Mouse (Mus musculus) monocyte, adult 5-6 weeks (primary cell): ENCODE results near the gene Adap2. TPM values are rescaled to one million over a fixed set of nuclear protein-coding genes. Genes with fewer than 3 reads are reported as not detected.
"Not testable (repeated sequence)": the region's sequence is repeated elsewhere in the genome, so short reads cannot be mapped to it uniquely, and the experiment has no call there.

Experiments
- ATAC-seq: fragments of 153-309, 156-312 bp; replicated peaks from 2 replicates; pipeline ENCODE4 v1.8.0; 2017; ENCODE audit warnings: mild to moderate bottlenecking; ENCODE audit not compliant: low TSS enrichment, insufficient number of reproducible peaks, severe bottlenecking, poor library complexity, low FRiP score
- total RNA-seq: library from RNA; stranded (forward); fragments of 200-1000, 200-491, 200-594 nt; gene quantifications from 3 replicates; pipeline ENCODE4 v1.2.3, GENCODE M21; 2017

The Adap2 gene
- total RNA-seq, result 6.7 to 11.8 TPM (median 8.7 TPM) in 3 replicates

DNA sequence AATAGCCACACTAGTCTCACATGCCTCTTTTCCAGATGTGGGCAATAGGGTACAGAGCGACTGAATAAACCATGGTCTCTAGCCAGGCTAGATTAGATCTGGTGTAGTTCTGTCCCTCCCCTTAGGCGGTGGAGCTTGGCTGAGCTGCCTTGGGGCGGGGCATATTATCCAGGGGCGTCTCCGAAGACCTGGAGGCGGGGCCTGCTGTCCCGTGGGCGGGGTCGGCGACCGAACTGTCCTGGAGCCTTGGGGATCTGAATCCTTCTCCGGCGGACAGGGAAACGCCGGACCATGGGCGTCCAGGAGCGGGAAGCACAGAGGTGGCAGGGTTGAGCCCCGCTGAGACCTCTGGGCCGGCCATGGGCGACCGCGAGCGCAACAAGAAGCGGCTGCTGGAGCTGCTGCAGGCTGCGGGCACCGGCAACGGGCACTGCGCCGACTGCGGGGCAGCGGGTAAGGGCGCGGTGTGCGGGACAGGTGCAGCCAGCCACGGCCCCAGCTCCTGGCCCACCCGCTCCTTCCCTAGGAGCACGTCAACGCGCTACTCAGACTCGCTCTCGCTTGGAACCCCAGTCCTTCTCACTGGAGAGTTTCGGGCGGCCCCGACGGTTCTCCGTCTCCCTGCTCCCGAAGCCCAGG lies at the start of gene Adap2:
Gene Adap2, plus strand, starts transcription at position 249 of the 639 bp plus-strand sequence.
- peak; percentile 90 for ATAC-seq

DNA sequence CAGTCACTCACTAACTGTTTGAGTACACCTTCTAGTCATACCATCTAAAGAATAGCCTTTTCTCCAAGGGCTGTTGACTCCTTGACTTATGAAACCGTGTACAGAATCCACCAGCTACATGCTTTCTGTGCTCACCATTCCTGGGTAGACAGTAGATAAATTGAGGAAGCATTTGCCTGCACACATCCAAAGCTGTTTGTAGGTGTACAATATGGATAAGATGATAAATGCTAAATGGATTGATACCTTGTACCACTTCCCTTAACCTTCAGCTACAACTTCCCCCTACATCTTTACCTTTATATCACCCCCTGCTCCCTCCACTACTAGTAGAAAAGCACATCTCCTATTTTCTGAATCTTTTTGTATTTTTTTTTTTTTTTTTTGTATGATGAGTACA lies 49.5 kb upstream of the Adap2 start:
- no peak for ATAC-seq

DNA sequence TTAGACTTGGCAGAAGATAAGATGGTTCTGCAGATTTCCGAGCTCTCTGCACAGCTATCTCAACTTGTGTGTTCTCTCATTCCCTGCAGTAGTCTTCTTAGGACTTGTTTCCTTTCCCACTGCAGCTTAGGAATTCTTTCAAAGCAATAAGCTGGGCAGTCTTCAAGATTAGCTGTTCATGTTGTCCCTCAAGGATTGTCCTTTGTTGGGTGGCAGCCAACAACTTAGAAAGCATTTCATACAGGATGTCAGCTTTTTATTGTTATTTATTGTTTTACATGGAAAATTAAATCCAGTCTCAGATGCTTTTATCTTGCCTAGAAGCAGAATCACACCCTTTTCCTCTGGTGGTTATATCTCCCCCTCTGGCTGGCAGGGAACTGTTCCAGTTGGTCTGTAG lies 37.5 kb upstream of the Adap2 start:
- ATAC-seq, result no peak

DNA sequence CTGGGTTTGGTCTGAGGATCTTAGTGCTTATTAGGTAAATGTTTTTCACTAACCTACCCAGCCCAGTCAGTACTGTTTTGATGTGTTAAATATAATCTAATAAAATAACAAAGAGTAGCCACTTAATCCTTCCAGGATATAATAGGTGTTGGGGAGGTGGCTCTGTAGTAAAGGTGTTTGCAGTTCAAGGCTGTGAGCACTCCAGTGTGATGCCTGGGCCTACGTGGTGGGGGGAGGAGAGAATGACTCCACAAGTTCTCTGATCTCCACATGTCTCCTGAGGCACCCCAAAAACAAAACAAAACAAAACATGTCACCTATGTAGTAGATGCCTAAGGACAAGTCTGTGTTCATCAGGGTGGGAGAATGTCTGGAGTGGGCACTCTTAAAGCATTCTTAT lies 21.9 kb upstream of the Adap2 start:
- ATAC-seq, result no peak

DNA sequence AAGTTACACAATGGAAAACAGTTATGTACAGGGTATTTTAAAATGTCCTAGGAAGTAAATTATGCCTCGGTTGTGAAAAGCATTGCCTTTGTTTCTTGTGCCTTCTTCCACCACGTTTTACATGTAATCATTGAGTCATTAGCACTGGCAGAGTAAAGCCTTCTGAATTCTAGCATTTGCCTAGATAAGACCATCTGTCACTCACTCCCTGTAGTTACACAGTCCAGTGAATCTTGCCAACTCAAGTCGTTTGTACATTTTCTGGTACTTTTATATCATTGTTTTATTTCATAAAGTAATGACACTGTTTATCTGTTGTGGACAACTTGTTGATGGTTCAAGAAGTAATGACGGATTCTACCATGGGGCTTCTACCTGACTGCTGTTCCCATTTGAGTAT lies 19.2 kb upstream of the Adap2 start:
- no peak for ATAC-seq

DNA sequence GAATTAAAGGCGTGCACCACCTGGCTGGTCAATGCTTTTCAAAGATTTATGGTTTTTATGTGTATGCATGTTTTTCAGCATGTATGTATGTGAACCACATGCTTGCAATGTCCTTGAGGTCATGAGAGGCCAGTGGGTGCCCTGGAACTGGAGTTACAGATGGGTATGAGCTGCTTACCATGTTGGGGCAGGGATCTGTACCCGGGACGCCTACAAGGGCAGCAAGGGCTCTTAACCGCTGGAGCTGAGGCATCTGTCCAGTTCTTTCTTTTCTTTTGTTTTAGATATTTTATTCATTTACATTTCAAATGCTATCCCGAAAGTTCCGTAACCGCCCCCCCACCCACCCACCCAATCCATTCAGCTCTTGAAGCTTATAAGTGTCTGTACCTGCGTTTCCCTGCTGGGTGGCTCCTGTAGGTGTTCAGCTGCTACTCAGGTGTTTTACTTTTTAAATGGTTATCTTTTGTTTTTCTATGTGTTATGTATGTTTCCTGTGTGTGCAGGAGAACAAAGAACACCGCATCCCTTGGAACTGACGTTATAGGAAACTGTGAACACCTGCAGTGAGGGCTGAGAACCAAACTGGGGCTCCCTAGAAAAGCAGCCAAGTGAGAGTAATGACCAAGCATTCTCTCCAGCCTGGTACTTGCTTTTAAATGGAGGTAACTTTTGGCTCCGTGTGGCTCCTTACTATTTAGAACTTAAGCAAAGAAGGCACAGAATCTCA lies 17.8 kb upstream of the Adap2 start:
- no peak for ATAC-seq

DNA sequence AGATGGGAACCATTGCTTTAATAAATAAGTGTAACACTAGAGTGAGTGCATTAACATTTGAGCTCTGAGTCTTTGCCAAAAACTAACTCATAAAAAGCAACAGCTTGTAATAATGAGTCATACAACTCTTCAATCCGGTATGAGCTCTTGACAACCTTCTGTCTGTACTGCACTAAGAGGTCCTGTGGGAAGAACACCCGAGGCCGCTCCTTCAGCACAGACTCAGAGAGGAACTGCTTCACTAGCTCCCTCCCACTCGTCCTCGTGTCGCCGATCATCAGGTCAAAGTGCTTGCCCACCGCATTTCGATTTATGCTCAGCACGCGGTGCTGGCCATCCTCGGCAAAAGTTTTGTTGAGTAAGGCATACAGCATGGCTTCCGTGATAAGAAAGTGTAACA lies 17.1 kb upstream of the Adap2 start:
- no peak for ATAC-seq

DNA sequence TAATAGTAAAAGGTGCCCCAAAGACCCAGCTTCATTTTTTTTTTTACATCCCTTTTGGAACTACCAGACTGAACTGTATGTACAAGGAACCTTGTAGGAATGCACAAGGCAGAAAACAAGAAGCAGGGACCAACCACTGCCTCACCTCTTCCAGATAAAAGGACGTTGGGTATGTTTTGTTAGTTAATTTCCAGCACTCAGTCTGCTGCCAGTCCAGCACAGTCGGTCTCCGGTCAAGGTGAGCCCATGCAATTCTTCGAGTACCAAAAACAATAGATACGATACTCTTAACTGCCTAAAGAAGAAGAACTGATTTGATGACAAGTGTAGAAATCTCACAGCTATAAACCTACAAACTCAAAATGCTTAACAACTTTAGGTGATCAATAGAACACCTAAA lies 16.1 kb upstream of the Adap2 start:
- ATAC-seq, result no peak

DNA sequence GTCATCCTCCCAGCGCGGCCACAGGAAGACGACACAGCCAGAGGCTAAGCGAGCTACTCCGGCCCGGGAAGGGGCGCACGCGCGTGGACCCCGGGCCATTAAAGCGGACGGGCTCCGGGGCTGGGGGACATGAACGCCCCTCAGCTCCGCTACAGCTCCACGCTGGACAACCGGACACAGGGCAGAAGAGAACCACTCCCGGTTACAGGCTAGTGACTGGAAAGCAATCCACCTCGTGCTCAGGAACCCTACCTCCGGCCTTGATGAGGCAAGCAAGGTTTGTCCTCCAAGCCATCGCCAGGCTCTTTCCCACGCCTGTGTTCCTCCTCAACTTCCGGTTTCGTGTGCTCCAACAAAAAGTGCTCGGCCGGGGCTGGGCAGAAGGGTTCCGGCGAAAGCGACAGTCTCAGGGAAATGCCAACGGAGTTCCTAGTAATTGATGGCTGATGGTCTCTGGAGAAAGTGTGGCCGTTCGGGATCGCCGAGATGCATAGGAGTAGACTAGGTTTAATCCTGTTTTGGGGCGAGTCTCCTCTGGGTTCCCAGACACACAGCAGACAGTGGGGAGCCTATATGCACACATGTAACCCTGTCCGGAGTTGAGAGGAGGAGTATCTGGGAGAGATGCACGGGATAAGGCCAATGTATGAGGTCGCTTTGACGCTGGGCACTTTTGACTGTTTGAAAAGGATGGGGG lies 11.9 kb upstream of the Adap2 start, which contains the start of gene Tefm:
Gene Tefm, minus strand, starts transcription at position 351 of the 697 bp plus-strand sequence.
- peak; percentile 85 for ATAC-seq

DNA sequence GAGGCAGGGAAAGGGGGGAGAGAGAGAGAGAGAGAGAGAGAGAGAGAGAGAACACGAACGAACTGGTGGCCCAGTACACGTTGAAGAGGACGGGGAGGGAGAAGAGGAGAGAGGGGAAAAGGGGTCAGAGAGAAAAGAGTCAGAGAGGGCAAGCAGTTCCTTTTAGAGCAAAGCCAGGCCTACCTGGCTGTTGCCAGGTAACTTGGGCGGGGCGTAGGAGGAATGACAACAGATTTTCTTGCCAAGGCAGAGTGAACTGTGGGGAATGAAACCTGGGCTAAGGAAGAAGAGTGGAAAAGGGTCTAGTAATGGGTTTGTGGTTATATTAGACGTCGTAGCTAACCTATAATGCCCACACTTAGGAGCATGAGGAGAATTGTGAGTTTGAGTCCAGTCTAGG lies 11.0 kb upstream of the Adap2 start:
- ATAC-seq, result no peak

DNA sequence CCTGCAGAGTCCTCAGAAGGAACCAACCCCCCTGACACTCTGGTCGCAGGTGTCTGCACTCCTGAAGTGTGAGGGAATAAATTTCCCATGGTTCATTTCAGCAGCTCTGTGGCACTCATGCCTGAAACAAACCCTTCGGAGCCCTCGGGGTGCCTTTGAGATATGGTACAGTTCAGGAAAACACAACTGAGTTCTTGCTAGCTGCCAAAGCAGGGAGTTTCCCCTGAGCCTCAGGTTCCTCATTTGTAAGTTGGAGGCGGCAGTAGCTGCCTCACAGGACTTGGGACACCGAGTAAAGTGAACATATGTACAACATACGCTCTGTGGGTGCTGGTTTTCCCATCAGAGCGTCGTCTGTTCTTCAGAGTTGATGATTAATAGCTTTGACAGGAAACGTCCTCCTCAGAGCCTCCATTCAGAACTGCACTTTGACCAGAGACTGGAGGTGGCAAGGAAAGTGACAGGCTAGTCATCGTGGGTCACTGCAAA lies 8.1 kb upstream of the Adap2 start:
- ATAC-seq, result peak; percentile 87

DNA sequence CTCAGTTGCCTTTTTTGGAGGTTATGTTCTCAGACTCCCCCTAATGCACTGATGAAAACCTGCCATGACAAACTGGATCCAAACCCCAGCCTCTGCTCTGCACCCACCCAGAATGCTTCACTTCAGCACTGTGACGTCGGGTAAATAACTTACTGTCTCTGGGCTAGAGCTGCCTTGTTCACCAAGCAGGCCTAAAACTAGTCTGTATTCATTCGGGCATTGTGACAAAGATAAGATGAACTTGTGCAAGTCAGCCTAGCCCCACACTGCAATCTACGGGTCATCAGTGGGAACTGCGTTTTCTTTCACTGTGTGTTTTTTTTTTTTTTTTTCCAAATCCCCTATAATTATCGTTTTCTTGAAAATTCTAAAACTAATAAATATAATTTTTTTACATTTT lies 6.2 kb upstream of the Adap2 start:
- no peak for ATAC-seq

DNA sequence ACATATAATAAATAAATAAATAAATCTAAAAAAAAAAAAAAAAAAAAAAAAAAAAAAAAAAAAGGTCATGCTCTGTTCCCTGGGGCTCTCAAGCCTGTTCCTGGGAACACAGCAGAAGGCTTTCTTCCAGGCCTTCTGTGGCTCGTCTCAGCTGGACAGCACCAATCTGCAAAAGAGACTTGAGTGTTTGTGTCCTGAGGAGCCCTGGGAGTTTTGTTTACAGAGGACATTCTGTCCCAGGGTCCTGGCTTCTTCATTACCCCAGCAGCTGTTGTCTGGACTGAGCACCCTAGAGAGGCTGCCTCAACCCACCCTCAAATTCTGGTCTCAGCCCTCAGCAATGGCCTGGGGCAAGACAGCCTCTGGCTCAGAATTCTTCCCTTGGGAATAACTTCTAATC lies 5.6 kb upstream of the Adap2 start:
- no peak for ATAC-seq

DNA sequence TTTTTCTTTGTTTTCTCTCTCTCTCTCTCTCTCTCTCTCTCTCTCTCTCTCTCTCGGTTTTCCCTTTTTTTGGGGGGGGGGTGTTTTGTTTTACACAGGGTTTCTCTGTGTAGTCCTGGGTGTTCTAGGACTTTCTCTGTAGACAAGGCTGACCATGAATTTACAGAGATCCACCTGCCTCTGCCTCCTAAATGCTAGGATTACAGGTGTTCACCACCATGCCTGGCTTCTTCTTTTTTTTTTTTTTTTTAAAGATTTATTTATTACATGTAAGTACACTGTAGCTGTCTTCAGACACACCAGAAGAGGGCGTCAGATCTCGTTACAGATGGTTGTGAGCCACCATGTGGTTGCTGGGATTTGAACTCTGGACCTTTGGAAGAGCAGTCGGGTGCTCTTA lies 4.9 kb upstream of the Adap2 start:
- ATAC-seq, result not testable (repeated sequence)

DNA sequence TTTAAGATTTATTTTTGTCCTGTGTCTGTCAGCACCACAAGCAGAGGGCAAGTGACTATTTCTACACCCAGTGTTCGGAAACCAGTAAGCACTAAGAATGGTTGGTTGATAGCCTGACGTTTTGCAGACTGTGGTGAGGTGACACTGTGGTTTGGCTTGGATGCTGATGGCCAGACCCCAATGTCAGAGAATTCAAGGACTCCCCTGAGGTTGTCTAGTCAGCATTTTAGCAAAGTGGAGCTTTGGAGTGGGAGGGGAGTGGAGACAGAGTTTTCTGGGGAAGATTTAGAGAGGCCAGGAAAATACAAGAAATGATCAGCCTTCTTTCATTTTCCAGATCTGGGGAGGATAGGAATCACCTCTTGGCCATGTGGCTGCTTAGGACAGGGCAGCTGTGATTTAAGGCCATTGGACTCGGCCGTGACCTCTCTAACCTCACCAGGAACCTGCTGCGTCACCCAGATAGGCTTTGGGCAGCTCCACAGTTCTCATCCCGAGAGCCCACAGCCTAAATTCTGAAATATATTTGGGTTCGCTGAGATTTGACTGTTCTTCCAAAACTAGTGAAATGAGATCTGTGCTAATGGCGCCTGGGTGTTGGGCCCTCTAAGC lies 4.4 kb upstream of the Adap2 start:
- ATAC-seq, result no peak

DNA sequence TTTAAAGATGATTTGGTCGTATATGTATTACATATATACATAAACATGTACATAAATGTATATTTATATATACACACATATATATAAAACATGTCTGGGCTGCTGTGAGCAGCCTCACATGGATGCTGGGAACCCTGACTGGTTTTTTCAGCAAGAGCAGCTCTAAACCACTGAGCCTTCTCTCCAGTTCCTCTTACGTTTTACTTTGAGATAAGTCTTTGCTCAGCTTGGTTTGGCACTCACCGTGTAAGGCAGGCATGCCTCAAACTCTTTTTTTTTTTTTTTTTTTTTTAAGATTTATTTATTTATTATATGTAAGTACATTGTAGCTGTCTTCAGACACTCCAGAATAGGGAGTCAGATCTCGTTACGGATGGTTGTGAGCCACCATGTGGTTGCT lies 3.3 kb upstream of the Adap2 start:
- no peak for ATAC-seq

DNA sequence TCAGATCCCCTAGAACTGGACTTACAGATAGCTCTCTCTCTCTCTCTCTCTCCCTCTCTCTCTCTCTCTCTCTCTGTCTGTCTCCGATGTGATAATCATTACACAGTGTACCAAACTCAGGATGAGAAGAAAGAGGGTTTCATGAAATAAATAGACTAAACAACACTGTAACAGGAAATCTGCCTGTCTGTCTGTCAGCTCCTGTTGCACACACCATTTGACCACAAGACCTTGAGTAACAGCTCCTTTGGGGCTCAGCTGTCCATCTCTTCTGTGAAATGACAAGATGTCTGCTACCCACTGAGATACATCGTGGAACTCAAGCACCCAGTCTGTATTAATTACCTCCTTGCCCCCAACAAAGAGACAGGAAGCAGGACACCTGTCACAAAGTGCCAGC lies 2.4 kb upstream of the Adap2 start:
- ATAC-seq, result no peak

DNA sequence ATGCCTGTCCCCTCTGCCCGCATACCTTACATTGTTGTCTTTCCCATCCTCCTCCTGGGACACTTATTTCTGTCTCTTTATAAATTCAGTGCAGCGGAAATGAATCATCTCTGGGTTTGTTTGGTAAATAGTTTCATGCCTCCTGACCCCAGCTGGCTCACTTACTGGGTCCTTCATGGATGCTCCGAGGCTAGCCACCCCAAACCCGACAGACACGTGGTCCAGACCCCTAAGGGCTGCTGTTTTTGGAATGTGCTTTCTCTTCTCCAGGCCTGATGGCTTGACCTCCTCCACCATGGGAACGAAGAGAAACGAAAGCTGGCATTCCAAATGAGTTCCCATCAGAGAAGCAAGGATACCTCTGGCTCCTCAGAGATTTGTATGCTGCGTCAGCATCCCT lies 1.5 kb upstream of the Adap2 start:
- ATAC-seq, result no peak

DNA sequence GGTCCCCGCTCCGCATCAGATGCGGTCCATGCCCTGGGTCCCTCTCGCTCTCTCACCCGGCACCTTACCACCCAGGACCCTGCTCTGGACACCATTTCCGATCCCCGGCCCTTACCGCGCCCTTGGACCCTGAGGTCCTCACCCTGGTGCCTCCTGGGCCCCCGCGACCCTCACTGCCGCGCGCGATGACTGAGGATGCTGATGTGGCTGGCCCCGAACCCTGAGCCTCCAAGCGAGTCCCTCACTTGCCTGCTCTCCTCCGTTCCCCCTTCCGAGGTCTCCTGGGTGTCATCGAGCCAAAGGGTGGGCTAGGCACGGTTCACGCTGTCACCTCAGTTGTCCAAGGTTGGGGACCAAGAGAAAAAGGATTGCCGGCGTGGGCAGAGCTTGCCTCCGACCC lies 596 bp downstream of the Adap2 start:
- no peak for ATAC-seq
